Mouse (Mus musculus) thymus, adult 18-20 months (tissue): ENCODE measurements around the gene Mxd3.
A peak's percentile ranks its signal among the peaks of the same experiment; 100 is the strongest.

Experiments used
- DNase-seq, 2 experiments: peaks; one replicate each; pipeline ENCODE4 v3.0.0; 2022; ENCODE audit warnings: mixed read lengths in 2 of 2

The Mxd3 gene

GRCm38 (mm10) chr13:55330567-55331400 is 1.2 kb upstream of the Mxd3 start:
- DNase-seq, result no peak

GRCm38 (mm10) chr13:55329109-55329682 is 427 bp downstream of the Mxd3 start:
- peak in 1 of 2 experiments; percentile 50 for DNase-seq

GRCm38 (mm10) chr13:55328641-55329040 is 982 bp downstream of the Mxd3 start:
- DNase-seq, result no peak

GRCm38 (mm10) chr13:55328171-55328570 is 1.5 kb downstream of the Mxd3 start:
- DNase-seq, result no peak

GRCm38 (mm10) chr13:55327633-55328032 is 2.0 kb downstream of the Mxd3 start:
- DNase-seq, result peak; percentile 77 to 85

GRCm38 (mm10) chr13:55327169-55327568 is 2.5 kb downstream of the Mxd3 start:
- DNase-seq, result no peak

- DNase-seq, result no peak
Measured at GRCm38 (mm10) chr13:55325596-55325995, 4.0 kb downstream of the Mxd3 start.

GRCm38 (mm10) chr13:55322130-55322825 is 7.3 kb downstream of the Mxd3 start:
- DNase-seq, result no peak

- DNase-seq, result peak; percentile 83
Measured at GRCm38 (mm10) chr13:55321434-55322129, 8.0 kb downstream of the Mxd3 start, which contains the start of gene Rab24. Gene Rab24 (minus strand): TSS chr13:55321946.

GRCm38 (mm10) chr13:55319931-55320533 is 9.6 kb downstream of the Mxd3 start, which contains the start of gene Prelid1:
Gene Prelid1 (plus strand): TSS chr13:55320500.
- no peak for DNase-seq

GRCm38 (mm10) chr13:55318351-55318750 is 11.3 kb downstream of the Mxd3 start:
- DNase-seq, result no peak

GRCm38 (mm10) chr13:55314891-55315412 is 14.7 kb downstream of the Mxd3 start:
- no peak for DNase-seq

GRCm38 (mm10) chr13:55313051-55313450 is 16.6 kb downstream of the Mxd3 start:
- no peak for DNase-seq

GRCm38 (mm10) chr13:55312028-55312630 is 17.5 kb downstream of the Mxd3 start:
- no peak for DNase-seq

GRCm38 (mm10) chr13:55300913-55301312 is 28.7 kb downstream of the Mxd3 start:
- DNase-seq, result no peak

- no peak for DNase-seq
Measured at GRCm38 (mm10) chr13:55296760-55297159, 32.9 kb downstream of the Mxd3 start.

GRCm38 (mm10) chr13:55288854-55289253 is 40.8 kb downstream of the Mxd3 start:
- DNase-seq, result no peak

GRCm38 (mm10) chr13:55277646-55278045 is 52.0 kb downstream of the Mxd3 start:
- DNase-seq, result no peak

GRCm38 (mm10) chr13:55277203-55277602 is 52.4 kb downstream of the Mxd3 start:
- DNase-seq, result no peak
